Mouse (Mus musculus) gastrocnemius, postnatal 36 days (tissue): ENCODE data around the gene Mrpl10. TPM values are rescaled to one million over a fixed set of nuclear protein-coding genes. Genes with fewer than 3 reads are reported as not detected.

ENCODE experiments used
- DNase-seq, 2 experiments: peaks; one replicate each; pipeline ENCODE4 v3.0.0; 2022
- intact Hi-C: fragments of 180-260 bp; cut with DNase I; formaldehyde crosslinking; loops from one replicate; pipeline ENCODE4 v1.15.1; 2025
- long read RNA-seq, 2 experiments: library from polyadenylated mRNA; stranded (forward); transcript quantifications; one replicate each; pipeline ENCODE4 v2.0.0; 2021
- total RNA-seq, 2 experiments: library from RNA; stranded (reverse); gene quantifications; 2 replicates each; pipeline ENCODE4 v1.2.3; 2021

The Mrpl10 gene
- 10 to 100 TPM; 40.8 to 45.5 TPM for total RNA-seq
- long read RNA-seq, experiment 1, transcript Mrpl10-201 (5 exons, 1,708 nt), result major isoform, 23 of 38 reads
- long read RNA-seq, experiment 1, partial matches to known transcripts, result 2 of 38 reads
- long read RNA-seq, experiment 1, other reads (novel, unspliced or antisense), result 13 of 38 reads
- long read RNA-seq, experiment 2, transcript Mrpl10-201 (5 exons, 1,708 nt), result major isoform, 34 of 56 reads
- long read RNA-seq, experiment 2, partial matches to known transcripts, result 4 of 56 reads
- long read RNA-seq, experiment 2, other reads (novel, unspliced or antisense), result 18 of 56 reads

DNA sequence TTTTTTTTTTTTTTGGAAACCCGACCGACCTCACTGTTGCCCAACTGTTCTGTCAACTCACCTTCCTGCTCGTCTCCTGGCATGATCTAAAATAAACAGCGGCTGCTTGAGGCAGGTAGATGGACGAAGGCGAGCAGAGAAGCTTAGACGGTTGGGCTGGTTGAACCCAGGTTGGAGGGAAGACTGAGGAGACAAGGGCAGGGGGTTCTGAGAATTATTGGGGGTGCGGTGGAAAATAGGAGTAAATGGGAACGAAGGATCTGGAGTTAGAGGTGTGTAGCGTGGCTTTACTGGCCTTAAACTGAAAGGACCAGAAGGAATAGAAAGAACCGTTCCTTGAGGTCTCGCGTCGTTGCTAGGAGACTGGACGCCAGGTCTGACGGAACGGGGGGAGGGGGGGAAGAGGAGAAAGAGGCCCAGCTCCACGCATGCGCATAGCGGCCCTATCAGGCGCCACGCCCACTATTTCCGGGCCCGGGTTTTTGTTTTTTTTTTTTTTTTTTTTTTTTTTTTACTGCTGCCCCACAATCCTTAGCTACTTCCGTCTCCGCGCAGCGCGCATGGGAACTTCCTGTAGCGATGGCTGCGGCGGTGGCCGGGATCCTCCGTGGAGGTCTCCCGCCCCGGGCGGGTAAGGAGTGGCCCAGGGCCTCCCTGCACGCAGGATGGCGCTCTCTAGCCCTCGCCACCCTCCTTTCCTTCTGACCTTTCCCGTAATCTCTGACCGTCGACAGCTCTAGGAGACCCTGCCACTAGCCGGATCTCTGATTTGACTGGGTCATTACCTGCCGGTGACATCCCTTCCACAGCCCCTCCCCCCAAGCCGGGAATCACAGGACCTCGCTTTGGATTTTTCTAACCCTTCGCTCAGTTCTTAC lies at the start of gene Mrpl10, which contains the start of gene Lrrc46:
Gene Mrpl10 (plus strand): TSS at position 539 of the 878 bp plus-strand sequence.
Gene Lrrc46 (minus strand): TSS at position 386 of the 878 bp plus-strand sequence.
- DNase-seq, result peak; percentile 75 to 87
- intact Hi-C loops, result no loop called here

DNA sequence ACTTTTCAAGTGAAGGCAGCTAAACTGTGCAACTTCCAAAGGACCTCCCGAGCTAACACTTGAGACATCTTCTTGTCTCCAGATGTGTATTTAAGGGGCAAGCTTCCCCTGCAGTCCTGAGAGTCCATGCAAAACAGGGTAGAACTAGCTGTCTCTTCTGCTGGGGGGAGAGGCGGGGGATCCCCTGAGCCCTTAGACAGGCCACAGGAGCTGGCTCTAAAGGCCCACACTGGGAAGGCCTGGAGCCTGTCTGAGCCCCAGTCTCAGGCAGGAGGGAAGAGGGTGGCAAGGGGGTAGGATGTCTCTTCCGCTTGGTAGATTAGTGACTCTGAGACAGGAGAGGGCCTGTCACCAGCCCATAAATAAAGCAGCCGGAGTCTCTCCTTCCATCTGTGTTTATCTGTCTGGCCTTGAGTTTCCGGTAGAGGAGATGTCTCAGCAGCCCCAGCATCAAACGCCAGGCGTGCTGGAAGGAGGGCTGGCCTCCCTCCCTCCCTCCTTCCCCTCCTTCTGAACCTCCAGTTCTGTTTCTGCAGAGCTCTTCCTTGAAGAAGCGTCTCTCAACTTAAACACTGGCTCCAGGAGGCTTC lies 48.5 kb upstream of the Mrpl10 start:
- no peak for DNase-seq
- intact Hi-C loops, result no loop called here

- no peak for DNase-seq
- intact Hi-C loops, result no loop called here
Observed at GRCm38 (mm10) chr11:96995031-96995430, 46.3 kb upstream of the Mrpl10 start.

DNA sequence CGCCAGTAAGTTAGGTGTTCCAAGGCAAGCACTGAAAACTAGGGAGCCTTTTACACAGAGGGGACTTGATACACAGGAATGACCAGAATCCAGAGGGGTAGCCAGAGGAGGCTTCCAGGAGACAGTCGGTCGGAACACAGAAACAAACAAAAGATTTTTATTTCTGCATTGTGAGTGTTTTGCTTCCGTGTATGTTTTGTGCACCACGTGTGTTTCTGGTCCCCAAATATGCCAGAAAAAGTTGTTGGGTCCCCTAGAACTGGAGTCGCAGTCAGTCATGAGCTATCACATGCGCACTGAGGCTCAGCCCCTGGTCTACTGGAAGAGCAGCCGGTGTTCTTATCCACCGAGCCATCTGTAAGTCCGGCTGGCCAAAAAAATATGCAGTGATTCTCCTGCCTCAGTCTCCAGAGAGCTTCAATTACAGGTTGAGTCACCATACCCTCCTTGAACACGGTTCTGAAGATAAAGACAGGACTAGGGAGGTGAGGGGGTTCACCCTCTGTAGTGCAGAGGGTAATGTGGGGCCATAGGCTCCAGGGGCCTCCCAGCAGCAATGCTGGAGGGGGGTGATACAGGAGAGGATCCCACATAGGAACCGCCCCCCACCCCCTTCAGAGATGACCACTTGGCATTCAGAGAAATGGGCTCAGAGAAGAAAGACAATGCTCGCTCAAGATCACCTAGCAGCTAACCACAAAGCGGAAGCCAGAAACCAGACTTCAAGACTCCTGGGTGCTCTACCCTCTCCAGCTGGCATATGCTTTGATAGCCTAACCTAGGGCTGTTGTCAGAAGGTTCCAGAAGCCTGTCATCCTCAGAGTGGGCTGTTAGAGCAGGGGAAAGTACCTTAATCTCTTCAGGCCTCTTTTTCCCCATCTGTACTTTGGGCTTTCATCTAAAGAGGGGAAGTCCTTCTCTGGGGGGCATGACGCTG lies 45.3 kb upstream of the Mrpl10 start:
- intact Hi-C loops, result no loop called here

GRCm38 (mm10) chr11:96996773-96997379 lies 44.5 kb upstream of the Mrpl10 start:
- no peak for DNase-seq
- intact Hi-C loops, result no loop called here

More for the DNA sequence above, 45.3 kb upstream of the Mrpl10 start:
- DNase-seq, result no peak

DNA sequence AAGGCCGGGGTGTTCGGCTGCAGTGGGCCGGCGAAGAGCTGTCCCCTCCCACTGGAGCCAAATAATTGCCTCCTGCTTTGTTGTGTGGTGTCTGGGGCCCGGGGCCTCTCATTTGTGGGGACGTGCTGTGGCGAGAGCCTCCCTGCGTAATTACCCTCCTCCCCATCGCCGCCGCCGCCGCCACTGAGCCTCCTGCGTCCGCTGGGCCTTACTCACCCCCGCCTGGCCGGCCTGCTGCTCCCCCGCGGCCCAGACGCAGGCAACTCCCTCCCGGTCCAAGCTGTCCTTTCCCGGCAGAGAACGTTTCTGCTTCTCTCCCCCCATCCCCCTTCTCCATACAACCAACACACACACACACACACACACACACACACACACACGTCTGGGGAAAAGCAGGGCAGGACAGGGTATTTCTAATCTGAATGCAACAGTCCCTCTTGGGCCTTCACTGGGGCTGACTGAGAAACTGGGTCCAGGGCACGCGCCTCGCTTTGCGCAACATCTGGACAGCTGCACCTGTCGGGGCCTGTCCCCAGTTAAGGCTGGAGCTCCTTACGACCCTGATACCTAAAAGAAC lies 43.9 kb upstream of the Mrpl10 start:
- DNase-seq, result peak in 1 of 2 experiments; percentile 39
- intact Hi-C loops, result no loop called here

GRCm38 (mm10) chr11:97003170-97003569 lies 38.2 kb upstream of the Mrpl10 start:
- DNase-seq, result no peak
- intact Hi-C loops, result no loop called here

- no peak for DNase-seq
- intact Hi-C loops, result no loop called here
Observed at GRCm38 (mm10) chr11:97007093-97007794, 34.1 kb upstream of the Mrpl10 start.

DNA sequence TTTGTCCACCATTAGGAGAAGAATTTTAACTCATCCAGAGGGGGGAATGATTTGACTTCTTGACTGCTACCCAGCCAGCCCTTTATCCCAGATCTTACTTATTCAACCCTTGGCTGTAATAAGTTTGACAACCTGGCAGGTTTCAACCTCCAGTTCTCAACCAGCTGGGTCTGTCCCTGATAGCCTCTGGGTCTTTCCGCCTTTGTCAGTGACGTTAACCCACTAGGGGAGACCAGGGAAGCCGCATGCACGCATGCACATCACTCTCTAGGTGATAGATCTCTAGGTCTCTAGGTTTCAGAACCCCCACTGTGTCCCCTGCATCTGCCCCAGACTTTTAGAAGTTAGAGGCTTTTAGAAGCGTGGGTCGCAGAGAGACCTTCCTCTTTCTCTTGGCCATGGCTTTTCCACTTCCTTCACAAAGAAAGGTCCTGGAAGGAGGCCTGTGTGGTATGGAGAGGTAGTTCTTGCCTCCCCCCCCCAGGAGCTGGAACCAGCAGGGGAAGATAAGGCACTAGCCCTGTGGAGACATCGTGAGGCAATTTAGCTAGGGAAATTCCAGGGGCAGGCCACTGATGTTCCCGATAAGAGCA lies 32.1 kb upstream of the Mrpl10 start:
- intact Hi-C loops, result no loop called here
- no peak for DNase-seq

DNA sequence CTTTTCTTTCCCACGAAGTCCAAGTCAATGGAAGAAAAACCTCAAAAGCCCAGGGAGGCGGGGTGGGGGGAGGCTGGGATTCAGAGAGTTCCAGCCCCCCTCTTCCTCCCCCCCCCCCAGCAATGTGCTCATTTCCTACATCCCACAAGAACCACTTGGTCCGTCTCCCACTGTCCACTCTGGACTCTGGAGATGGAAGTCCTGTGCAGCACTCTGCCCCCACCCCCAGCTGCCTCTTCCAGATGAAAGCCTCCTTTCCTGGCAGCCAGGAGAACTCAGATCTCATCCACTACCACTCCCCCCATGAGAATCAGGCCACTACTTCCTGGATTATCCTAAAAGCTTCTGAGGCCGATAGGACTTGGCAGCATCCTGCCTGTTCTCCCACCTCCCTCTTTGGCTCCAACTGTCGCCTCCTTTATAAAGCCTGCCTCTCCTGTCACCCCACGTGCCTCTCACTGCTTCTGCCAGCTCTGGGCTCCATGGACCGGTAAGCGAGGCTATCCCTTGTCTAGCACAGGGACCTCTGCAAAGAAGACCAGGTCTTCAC lies 28.2 kb upstream of the Mrpl10 start, which contains the start of gene Sp6:
Gene Sp6 (plus strand): TSS at position 274 of the 550 bp plus-strand sequence.
- no peak for DNase-seq
- intact Hi-C loops, result no loop called here

DNA sequence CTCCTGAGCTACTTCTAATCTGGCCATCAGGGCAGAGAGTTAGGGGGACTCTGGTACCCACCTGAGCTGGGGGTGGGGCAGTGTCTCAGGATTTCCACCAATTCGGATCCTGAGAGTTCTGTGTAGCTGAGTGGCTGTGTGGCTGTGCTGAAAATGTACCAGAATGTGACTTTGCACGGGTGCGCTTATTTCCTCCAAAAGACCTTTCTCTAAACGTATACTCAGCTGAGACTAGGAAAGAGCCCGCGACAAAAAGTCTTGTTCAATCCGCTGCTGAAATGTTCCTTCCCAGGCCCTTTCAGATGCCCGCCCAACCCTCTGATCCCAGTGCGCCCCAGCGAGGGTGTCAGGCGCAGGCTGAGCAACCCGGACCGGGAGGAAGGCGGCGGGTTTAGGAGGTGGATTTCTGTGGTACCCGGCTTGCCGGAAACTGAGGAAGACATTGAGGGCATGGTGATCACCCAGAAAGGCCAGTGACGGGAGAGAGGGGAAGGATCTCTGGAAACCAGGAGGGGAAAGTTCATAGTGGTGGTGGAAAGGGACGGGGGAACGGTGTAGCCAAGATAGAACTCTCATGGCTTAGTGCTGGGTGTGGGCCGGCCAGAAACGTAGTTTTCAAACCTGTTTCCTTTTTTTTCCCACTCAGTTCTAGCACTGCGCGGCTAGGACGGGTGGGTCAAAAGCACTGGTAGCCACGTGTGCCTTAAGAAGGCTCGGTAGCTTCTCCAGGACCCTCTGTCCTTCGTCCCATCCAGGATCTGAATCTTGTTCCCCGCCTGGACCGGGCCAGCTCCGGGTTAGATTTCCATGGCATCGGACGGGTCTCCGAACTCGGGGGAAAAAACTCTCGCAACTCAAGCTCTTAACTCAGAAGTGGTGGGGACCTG lies 23.4 kb upstream of the Mrpl10 start:
- intact Hi-C loops, result no loop called here
- DNase-seq, result no peak

GRCm38 (mm10) chr11:97018583-97019344 lies 22.6 kb upstream of the Mrpl10 start:
- no peak for DNase-seq
- intact Hi-C loops, result no loop called here

GRCm38 (mm10) chr11:97019345-97019708 lies 22.0 kb upstream of the Mrpl10 start:
- no peak for DNase-seq
- intact Hi-C loops, result no loop called here

DNA sequence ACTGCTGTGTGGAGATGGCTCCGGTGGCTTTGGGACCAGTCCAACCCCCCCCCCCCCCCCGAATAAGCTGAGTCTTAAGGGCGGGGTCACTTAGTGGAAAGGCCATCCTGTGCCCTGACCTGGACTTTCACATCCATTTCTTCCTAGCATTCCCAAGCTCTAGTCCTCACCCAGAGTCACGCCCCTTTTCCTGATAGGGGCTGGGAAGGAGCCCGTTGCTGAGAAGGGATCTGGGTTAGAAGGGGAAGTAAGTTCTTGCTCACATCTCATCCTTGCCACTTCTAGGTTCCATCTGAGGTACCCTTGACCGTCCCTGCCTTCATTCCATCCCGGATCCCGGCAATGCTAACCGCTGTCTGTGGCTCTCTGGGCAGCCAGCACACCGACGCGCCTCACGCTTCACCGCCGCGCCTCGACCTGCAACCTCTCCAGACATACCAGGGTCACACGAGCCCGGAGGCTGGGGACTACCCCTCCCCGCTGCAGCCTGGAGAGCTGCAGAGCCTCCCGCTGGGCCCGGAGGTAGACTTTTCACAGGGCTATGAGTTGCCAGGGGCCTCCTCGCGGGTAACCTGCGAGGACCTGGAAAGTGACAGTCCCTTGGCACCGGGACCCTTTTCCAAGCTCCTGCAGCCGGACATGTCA lies 20.1 kb upstream of the Mrpl10 start:
- DNase-seq, result no peak
- intact Hi-C loops, result no loop called here

- peak; percentile 66 to 67 for DNase-seq
- intact Hi-C loops, result loop anchor here (1.0 kb wide), 1 partner anchor 41 kb away; no protein-coding TSS in a partner anchor
Observed at GRCm38 (mm10) chr11:97021873-97022484, 19.4 kb upstream of the Mrpl10 start.
